Mouse (Mus musculus) embryonic facial prominence, embryonic 13.5 days (tissue): ENCODE measurements at regions not wholly inside any gene's neighbourhood (a gene's known extent, or its start where the extent isn't known, plus 50 kb on each side); places are given as distances from the start of the nearest gene placed in this dataset.

Experiments used
- ATAC-seq: fragments of 200-750 bp; cut with Nextera tagmentation; 2 replicates; pipeline ENCODE4 v1.8.0; 2017; ENCODE audit warnings: low read depth; ENCODE audit not compliant: insufficient number of reproducible peaks, insufficient read depth, low FRiP score, low TSS enrichment
- H3K27ac ChIP-seq: fragments of 300-500 bp; sonication (generic); 2 replicates; pipeline ENCODE4 v1.5.1; 2015; ENCODE audit warnings: moderate library complexity, mild to moderate bottlenecking, inconsistent platforms
- H3K27me3 ChIP-seq: fragments of 300-500 bp; sonication (generic); 2 replicates; pipeline ENCODE4 v1.6.1; 2015; ENCODE audit warnings: mild to moderate bottlenecking, inconsistent platforms
- H3K36me3 ChIP-seq: fragments of 300-500 bp; sonication (generic); 2 replicates; pipeline ENCODE4 v1.6.1; 2015; ENCODE audit warnings: mild to moderate bottlenecking, inconsistent platforms
- H3K4me1 ChIP-seq: fragments of 300-500 bp; sonication (generic); 2 replicates; pipeline ENCODE4 v1.6.1; 2015; ENCODE audit warnings: inconsistent platforms
- H3K4me2 ChIP-seq: fragments of 300-500 bp; sonication (generic); 2 replicates; pipeline ENCODE4 v1.6.1; 2015; ENCODE audit warnings: moderate library complexity, mild to moderate bottlenecking, inconsistent platforms
- H3K4me3 ChIP-seq: fragments of 300-500 bp; sonication (generic); 2 replicates; pipeline ENCODE4 v1.5.1; 2015; ENCODE audit warnings: mild to moderate bottlenecking, inconsistent platforms
- H3K9ac ChIP-seq: fragments of 300-500 bp; sonication (generic); 2 replicates; pipeline ENCODE4 v1.6.1; 2015; ENCODE audit warnings: mild to moderate bottlenecking, inconsistent platforms
- H3K9me3 ChIP-seq: fragments of 300-500 bp; sonication (generic); 2 replicates; pipeline ENCODE4 v1.6.1; 2016; ENCODE audit warnings: inconsistent platforms
- WGBS: fragments of 180-500 bp; shearing (Covaris S2); methylation state at CpG from one replicate; pipeline ENCODE4 v1.1.7; 2015; ENCODE audit warnings: mixed read lengths; 5-methylcytosine and 5-hydroxymethylcytosine counted together

DNA sequence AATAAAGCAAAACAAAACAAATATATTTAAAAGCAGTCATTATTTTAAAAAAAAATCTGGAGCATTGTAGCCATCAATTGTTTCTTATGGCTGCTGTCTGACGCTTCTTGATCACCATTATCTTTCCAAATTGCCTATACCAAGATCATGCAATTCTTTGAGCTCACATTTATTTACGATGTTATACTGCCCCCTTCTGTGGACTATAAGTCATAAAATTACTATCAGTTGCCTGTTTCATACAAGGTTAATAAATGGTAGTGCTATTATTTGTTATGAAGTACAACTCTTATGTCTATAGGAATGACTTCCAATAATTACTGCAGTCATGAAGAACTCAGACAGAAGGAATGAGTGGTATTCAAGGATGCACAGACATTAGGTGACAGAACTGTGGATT, 57.3 kb upstream of the Eda2r start:
- Histone ChIP-seq H3K36me3 (no peaks in the 10 kb centered on the region), H3K27me3 (peaks cover 4% of the 10 kb centered on the region; the same call in 1 of the 2 replicates), H3K4me3 (no peak overlapping the region), H3K9me3 (no peaks in the 10 kb centered on the region), H3K27ac (no peak overlapping the region), H3K9ac (no peak overlapping the region), H3K4me2 (no peak overlapping the region), H3K4me1 (no peaks in the 10 kb centered on the region)
- ATAC-seq, result no peak
- 41% methylated on average over 2 of the region's 2 CpGs for WGBS

DNA sequence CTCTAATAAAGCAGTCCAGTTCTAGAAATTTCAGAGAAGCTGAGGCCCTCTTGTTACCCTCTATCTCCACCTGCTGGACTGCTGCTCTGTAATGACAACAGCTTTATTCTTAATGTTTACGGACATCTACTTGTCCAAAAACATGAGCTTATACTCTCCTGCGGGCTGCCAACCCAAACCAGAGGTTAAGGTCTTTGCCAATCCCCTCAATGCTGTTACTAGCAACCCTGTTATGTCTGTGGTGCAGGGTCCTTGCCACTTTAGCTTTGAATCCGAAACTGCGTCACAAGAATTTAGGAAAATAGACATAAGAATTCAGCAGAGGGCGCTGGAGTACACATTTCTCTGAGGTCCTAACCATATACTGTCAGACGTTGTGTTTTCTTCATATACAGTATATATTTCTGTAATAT, 54.4 kb upstream of the Eda2r start:
- H3K4me3 ChIP-seq, result peak overlapping the region; percentile 39
- no peaks in the 10 kb centered on the region for H3K9me3 ChIP-seq
- no peak overlapping the region for H3K9ac ChIP-seq
- H3K36me3 ChIP-seq, result no peaks in the 10 kb centered on the region
- 20% methylated on average over 6 of the region's 6 CpGs for WGBS
- H3K27ac ChIP-seq, result no peak overlapping the region
- no peaks in the 10 kb centered on the region for H3K27me3 ChIP-seq
- no peak for ATAC-seq
- H3K4me1 ChIP-seq, result no peaks in the 10 kb centered on the region
- peak overlapping the region; percentile 48 for H3K4me2 ChIP-seq
